Mouse (Mus musculus): ENCODE results near the gene Amy1.
"Not testable (repeated sequence)": the region's sequence is repeated elsewhere in the genome, so short reads cannot be mapped to it uniquely, and the experiment has no call there.

The Amy1 gene

DNA sequence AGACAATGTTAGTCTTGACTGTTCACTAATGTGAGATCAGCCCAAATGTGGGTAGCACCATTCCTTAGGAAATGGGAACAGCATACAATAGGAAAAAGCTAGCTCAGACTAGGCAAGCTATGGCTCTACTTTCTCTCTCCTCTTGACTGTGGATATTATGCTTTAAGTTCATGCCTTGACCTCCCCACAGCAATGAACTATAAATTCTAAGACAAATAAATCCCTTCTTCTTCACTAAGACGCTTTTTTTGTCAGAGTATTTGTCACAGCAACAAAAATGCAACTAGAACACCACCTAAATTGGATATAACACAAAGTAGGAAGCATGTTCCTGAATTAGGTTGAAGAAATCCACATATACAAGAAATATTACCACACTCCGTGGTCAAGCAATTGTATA lies at the start of gene Amy1:
Gene Amy1 (minus strand): TSS at position 101 of the 400 bp plus-strand sequence.
- DNase-seq (ENCODE audit: low spot score): no peak

DNA sequence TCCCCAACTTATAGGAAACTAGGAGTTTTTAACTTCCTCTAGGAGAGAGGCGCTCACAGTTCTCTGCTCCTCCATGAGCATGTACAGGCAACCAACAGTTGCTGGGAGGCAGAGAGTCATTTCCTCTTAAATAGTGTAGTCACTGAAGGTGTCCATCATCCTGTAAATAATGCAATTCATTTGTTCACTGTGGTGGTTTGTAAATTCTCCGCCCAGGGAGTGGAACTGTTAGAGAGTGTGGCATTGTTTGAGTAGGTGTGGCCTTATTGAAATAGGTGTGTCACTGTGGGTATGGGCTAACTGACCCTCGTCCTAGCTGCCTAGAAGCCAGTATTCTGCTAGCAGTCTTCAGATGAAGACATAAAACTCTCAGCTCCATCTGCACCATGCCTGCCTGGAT lies 47.8 kb upstream of the Amy1 start:
- DNase-seq (ENCODE audit: low spot score): no peak

DNA sequence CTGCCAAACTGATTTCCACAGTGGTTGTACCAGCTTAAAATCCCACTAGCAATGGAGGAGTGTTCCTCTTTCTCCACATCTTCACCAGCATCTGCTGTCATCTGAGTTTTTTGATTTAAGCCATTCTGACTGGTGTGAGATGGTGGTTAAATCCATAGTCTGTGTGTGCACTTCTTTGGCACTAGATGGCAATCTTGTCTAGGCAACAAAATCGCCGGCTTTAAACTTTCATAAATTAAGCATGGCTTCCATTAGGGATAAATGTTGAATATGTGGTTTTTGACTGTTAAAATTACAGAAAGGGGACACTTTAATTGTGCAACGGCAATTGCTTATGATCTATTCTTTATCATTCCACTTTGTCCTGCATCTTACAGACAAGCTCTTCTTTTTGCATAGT lies 44.9 kb upstream of the Amy1 start:
- not testable (repeated sequence) for DNase-seq (ENCODE audit: low spot score)

DNA sequence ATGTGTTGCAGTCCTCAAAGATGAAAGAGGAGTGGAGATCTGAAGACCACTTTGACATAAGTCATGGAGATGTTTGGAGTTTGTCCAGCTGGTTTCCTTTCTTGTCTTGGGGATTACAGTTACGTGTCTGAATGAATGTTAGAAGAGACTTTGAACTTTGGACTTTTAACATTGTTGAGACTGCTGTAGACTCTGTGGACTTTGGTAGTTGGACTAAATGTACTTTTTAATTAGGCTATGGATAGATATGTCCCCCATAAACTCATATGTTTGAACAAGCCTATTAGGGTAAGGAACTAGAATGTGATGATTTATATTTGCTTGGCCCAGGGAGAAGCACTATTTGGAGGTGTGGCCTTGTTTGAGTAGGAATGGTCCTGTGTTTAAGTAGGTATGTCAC lies 33.0 kb upstream of the Amy1 start:
- DNase-seq (ENCODE audit: low spot score): no peak

DNA sequence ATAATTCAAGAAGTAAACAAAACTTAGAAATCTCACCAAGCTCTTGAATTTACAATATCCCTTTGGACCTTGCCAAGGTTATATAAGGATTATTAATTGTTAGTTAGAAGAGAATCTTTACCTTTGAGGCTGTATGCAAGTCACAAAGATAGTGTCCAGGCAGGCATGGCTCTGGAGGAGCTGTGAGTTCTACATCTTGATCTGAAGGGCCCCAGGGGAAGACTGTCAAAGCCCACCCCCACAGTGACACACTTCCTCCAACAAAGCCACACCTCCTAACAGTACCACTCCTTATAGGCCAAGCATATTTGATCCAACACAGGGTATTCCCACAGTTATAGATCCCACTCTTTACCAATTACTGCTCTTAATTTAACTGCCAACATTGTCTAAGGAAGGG lies 27.7 kb upstream of the Amy1 start:
- no peak for DNase-seq (ENCODE audit: low spot score)

DNA sequence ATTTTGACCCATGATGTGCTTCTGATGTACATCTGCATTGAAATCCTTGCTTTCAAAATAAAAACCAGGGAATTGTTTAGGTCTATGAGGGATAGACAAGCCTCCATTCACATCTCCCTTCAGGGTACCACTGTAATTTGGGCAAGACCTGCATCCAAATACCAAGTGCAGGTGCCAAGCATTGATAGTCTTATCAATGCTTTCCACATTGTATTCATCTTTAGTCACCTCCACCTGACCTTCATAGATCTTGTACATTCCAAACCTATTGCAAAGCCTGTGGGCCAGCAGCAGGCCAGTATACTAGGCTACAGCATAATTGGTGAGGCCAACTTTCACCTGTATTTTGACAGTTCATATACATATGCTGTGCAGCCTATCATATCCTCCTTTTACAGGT lies 25.1 kb upstream of the Amy1 start:
- no peak for DNase-seq (ENCODE audit: low spot score)

DNA sequence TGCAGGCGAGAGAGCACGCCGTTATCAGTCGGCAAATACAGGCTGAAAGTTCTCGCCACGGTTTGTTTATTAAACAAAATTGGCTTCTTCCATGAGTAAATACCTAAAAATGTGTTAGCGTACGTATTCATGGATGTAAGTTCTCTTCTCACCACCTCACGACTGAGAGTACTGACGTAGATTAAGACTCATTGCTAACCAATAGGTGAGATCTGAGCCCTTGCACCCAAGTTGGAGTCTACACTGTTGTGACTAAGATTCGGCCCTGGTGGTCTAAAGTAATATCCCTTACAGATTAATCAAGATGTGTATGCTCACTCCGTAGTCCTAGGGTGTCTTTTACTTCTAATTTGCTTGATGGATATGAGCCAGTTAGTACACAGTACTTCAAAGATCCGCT lies 24.1 kb upstream of the Amy1 start:
- no peak for DNase-seq (ENCODE audit: low spot score)

DNA sequence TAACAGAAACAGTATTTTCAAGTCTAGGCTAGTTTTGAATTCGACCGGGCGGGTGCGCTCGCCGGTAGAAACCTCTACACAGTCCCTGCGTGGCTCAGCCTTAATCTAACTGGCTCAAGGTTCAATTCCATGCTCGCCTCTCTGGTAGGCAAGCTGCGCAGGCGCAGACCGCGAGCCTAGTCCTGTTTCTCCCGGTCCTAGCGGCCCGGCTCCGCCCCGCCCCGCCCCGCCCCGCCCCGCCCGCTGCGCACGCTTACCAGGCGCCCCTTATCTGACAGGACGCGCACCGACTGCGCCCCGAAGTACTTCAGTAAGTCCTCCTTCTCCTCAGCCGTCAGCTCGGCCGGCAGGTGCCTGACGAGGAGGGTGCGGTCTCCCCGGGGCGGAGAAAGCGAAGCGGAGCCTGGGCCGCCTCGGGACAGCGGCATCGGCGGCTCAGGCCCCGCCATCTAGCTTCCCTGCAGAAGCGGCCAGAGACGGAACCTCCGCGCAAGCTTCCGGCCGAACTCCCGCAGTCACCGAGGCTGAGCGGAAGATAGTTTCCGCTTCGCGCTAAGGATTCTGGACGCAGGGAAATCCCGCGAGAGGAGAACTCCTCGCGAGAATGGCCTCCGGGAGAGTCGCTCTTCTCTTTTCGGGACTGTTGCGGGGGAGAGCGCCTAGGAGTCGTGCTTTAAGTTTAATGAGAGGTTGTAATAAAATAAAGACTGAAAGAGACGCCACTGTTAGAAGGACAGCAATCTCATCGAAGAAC lies 23.3 kb upstream of the Amy1 start, which contains the start of gene Rnpc3:
Gene Rnpc3 (minus strand): TSS at position 544 of the 754 bp plus-strand sequence.
- peak; percentile 88 for DNase-seq (ENCODE audit: low spot score)

DNA sequence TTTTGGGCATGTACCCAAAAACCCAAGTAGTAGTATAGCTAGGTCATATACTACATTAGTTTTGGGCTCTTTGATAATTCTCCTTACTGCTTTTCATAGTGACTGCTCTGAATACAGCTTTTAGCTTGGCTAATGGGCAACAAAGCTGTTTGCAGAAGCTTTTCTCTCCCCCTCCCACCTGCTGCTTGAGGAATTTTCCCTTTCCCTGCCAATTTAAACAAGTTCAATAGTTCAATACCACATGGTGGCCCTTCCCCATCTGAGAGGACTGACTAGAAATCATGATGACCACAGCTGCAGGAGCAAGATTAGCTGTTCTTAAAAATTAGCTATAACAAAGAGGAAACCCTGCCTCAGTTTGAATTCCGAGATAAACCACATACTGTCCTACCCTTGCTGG lies 15.7 kb downstream of the Amy1 start:
- no peak for DNase-seq (ENCODE audit: low spot score)

DNA sequence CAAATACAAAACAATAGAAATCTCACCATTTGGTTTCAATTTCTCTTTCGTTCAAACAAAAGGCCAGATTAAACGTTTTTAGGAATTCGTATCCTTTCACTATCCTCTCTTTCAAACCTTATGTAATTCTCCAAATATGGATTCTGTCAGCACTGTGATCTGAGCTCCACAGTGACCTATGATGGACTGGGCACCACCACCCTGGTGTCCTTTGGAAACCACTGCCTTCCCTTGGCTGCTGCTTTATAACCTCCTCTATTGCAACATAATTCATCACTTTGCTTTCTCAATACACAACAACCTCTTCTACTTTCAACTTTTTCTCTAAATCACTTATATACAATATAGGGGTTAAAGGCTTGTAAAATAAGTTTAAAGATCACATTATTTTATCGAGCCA lies 31.9 kb downstream of the Amy1 start:
- DNase-seq (ENCODE audit: low spot score): no peak

DNA sequence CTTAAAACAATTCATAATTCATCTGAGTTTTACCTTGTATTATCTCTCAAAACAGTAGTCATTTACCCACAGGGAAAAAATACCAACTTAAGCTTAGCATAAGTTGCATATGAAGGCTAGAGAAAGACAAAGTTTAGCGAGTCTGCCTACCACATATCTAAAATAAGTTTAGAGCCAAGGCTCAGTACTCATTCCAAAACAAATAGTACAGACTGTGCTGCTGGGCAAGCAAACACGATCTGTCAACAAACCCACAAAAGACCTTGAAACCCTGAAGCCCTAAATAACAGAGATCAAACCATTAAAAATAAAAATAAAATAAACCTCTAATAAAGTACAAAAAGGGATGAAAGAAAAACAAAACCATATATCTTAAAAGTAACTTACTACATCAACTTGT lies 32.4 kb downstream of the Amy1 start:
- DNase-seq (ENCODE audit: low spot score): no peak

DNA sequence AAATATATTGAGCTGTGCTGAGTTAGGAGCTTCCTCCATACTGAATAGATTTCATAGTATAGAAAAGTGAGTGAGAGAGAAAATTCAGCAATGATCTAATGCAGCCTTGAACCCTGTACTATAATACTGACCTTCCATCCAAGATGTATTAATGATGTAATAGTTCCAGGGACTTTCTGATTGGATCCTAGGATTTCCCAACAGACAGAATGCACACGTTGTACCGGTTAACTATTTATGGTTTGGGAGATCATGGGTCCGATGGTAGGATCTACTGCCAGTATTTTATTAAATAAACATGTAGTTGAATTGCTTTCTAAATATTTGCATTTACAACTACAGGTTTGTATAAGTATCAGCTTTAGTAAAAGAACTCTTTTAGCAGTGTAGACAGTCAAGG lies 34.3 kb downstream of the Amy1 start:
- no peak for DNase-seq (ENCODE audit: low spot score)

DNA sequence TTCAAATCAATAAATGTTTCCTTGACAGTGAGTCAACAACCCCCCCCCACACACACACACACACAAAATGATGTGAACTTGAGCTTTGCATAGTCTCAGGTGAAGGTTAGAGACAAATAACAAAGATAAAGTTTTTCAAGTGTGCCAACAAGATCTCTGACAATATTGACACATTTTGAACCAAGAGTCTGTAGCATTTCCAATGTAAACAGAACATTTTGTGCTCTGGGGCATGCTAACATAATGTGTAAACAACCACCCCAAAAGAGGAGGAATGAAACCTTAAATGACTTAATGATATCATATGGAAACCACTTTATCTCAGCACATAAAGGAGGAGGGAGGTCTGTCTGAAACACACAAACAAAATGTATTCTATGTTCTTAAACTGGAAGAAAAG lies 66.8 kb downstream of the Amy1 start:
- no peak for DNase-seq (ENCODE audit: low spot score)

DNA sequence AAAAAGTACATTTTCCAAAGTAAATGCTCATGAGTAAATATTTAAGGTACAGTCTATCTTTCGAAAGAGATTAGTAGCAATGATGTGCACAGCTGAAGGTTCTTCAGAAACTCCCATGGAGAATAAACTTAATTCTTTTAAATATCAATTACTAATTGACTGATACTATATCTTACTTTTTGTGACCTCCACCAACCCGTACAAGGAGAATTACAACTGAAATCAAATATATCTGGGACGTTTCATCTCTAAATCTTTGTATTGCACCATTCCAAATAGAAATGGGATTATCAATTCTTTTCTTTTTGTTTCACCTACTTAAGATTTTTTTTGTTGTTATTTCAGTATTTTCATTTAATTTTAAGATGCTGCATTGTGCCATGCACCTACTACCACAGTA lies 74.2 kb downstream of the Amy1 start, which contains the start of gene Amy2a1:
Gene Amy2a1 (minus strand): TSS at position 101 of the 400 bp plus-strand sequence.
- not testable (repeated sequence) for DNase-seq (ENCODE audit: low spot score)

Data from ovary, postnatal 10 days (tissue).